Mouse (Mus musculus): ENCODE measurements around the gene Tstd3. TPM values are rescaled to one million over a fixed set of nuclear protein-coding genes. Genes with fewer than 3 reads are reported as not detected.
"Not testable (repeated sequence)": the region's sequence is repeated elsewhere in the genome, so short reads cannot be mapped to it uniquely, and the experiment has no call there.

Tstd3 gene
- polyA plus RNA-seq, 1 experiment from 2014 or later, result 21.7 TPM

- Histone ChIP-seq H3K27me3 (no peaks in the 10 kb centered on the region), H3K36me3 (replicated peaks) (peaks cover 11% of the 10 kb centered on the region), H3K4me3 (replicated peaks) (peak overlapping the region; percentile 67), H3K9me3 (no peaks in the 10 kb centered on the region), H3K4me2 (peak overlapping the region; percentile 69), H3K27ac (no peak overlapping the region), H3K9ac (peak overlapping the region; percentile 73), H3K4me1 (peaks cover 12% of the 10 kb centered on the region)
- 11% methylated on average over 9 of the region's 9 CpGs for whole genome bisulfite sequencing
- ATAC-seq (ENCODE audit: low FRiP score), result no peak
These were observed 9.9 kb upstream of the Tstd3 start for GRCm38 (mm10) chr4:21776946-21777265.

DNA sequence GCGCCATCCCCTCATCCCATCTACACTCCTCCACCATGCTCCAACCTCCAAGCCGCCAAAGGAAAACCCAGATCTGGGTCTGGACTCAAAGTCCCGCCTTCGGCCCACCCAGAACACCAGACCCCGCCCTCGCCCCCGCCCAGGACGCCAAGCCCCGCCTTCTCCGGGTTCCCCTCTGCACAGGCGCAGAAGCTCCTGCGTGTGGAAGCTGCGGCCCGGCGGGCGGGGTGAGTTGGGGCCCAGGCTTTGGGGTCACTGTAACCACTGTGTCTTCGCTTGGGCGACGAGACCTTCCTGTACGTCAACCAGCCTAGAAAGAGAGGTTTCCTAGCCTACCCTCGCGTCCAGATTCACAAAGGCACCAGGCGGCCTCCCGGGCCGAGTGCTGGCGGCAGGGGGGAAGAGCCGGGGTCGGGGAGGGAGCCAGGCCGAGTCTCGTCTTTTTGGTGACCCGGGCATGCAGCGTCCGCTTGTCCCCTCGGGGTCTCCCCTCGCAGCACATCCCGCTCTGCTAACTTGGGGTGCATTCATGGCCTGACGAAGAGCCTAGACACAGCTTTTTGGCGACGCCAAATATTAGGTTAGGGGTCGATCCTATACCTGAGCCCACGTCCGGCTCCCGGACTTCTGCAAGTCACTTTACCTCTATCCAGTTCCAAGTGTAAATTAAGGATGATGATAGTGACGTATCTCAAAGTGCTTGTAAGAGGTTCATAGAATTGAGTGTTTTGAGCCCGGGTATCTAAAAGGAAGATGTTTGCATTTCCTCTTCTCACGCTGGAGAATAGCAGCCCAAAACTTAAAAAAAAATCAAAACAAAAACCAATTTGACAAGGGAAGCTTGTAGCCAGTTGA lies 9.3 kb upstream of the Tstd3 start:
- Histone ChIP-seq H3K9ac (peak overlapping the region; percentile 73), H3K27me3 (no peaks in the 10 kb centered on the region), H3K36me3 (replicated peaks) (peaks cover 5% of the 10 kb centered on the region; the same call in 1 of the 2 replicates), H3K9me3 (no peaks in the 10 kb centered on the region), H3K4me2 (peak overlapping the region; percentile 69), H3K4me1 (peaks cover 12% of the 10 kb centered on the region), H3K27ac (no peak overlapping the region), H3K4me3 (replicated peaks) (peak overlapping the region; percentile 67)
- WGBS, result under 1% methylated on average over 46 of the region's 46 CpGs
- peak; percentile 99 for ATAC-seq (ENCODE audit: low FRiP score)

- Histone ChIP-seq H3K9me3 (no peaks in the 10 kb centered on the region), H3K4me1 (peaks cover 5% of the 10 kb centered on the region), H3K36me3 (replicated peaks) (no peaks in the 10 kb centered on the region), H3K9ac (no peak overlapping the region), H3K4me2 (no peak overlapping the region), H3K4me3 (replicated peaks) (no peak overlapping the region), H3K27me3 (no peaks in the 10 kb centered on the region), H3K27ac (no peak overlapping the region)
- no peak for ATAC-seq (ENCODE audit: low FRiP score)
- WGBS, result 94% methylated on average over 1 of the region's 1 CpGs
These were observed 5.3 kb upstream of the Tstd3 start for GRCm38 (mm10) chr4:21772306-21772705.

DNA sequence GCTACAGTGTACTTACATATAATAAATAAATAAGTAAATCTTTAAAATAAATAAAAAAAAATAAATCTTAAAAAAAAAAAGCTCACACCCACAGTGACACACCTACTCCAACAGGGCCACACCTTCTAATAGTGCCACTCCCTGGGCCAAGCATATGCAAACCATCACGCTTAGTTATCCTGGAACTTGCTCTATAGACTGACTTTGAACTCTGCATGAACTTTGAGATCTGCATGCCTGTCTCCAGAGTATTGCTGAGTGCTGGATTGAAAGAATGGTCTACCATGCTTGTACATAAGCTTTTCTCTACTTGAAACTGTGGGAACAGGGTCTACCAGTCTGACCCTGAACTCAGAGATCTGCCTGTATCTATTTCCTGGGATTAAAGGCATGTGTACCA lies 4.1 kb upstream of the Tstd3 start:
- Histone ChIP-seq H3K4me2 (no peak overlapping the region), H3K9me3 (no peaks in the 10 kb centered on the region), H3K27ac (no peak overlapping the region), H3K9ac (no peak overlapping the region), H3K4me3 (replicated peaks) (no peak overlapping the region), H3K36me3 (replicated peaks) (no peaks in the 10 kb centered on the region), H3K27me3 (no peaks in the 10 kb centered on the region), H3K4me1 (peaks cover 5% of the 10 kb centered on the region)
- WGBS, result 98% methylated on average over 1 of the region's 1 CpGs
- ATAC-seq (ENCODE audit: low FRiP score), result no peak

DNA sequence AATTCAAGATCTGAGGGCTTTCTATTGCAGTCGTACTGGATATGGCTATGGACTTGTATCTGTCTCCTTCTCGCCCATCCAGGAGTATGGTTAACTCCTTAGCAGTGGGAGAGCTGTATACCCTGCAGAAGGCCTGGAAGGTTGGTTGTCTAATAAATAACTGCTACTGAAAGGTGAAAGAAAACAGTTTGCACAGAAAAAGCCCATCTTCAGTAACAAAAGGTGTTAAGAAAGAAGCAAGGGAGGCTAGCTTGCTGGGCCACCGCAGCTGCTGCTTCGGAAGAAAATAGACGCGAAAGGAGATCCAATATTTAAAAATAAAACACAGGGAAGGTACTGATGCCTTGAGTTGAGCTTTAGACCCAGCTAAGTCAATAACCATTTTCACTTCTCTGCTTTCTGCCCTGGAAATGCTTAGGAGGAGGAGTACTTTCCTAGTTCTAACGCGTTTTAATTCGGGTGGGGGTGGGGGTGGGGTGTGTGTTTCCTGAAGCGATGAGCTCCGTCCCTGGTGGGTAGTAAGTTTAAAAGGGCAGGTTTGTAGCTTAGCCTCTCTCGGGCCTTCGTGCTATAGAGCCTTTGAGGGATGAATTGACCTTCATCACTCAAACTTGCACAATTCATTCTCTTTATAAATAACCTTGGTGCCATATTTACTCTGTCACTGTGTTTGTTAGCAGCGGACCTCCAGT lies 695 bp downstream of the Tstd3 start:
- Histone ChIP-seq H3K4me3 (replicated peaks) (peak overlapping the region; percentile 59), H3K4me2 (peak overlapping the region; percentile 70), H3K36me3 (replicated peaks) (no peaks in the 10 kb centered on the region), H3K27me3 (no peaks in the 10 kb centered on the region), H3K9ac (peak overlapping the region; percentile 59), H3K27ac (no peak overlapping the region), H3K4me1 (peaks cover 6% of the 10 kb centered on the region), H3K9me3 (no peaks in the 10 kb centered on the region)
- ATAC-seq (ENCODE audit: low FRiP score), result peak; percentile 41
- 22% methylated on average over 14 of the region's 14 CpGs for WGBS

DNA sequence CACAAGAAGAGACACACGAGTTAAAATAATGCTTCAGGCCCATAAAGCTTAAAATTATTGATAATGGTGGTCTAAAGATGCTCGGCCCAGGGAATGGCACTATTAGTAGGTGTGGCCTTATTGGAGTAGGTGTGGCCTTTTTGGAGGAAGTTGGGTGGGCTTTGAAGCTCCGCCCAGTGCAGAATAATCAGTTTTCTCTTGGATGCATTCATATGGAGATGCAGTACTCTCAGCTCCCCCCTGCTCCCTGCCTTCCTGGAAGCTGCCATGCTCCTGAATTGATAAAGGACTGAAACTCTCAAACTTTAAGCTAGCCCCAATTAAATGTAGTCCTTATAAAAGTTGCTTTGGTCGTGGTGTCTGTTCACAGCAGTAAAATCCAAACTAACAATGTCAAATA lies 3.2 kb downstream of the Tstd3 start:
- WGBS, result 73% methylated on average over 4 of the region's 4 CpGs
- Histone ChIP-seq H3K9ac (no peak overlapping the region), H3K27ac (no peak overlapping the region), H3K4me3 (replicated peaks) (no peak overlapping the region), H3K36me3 (replicated peaks) (peaks cover 8% of the 10 kb centered on the region), H3K4me2 (no peak overlapping the region), H3K9me3 (no peaks in the 10 kb centered on the region), H3K27me3 (no peaks in the 10 kb centered on the region), H3K4me1 (peaks cover 6% of the 10 kb centered on the region)
- no peak for ATAC-seq (ENCODE audit: low FRiP score)

DNA sequence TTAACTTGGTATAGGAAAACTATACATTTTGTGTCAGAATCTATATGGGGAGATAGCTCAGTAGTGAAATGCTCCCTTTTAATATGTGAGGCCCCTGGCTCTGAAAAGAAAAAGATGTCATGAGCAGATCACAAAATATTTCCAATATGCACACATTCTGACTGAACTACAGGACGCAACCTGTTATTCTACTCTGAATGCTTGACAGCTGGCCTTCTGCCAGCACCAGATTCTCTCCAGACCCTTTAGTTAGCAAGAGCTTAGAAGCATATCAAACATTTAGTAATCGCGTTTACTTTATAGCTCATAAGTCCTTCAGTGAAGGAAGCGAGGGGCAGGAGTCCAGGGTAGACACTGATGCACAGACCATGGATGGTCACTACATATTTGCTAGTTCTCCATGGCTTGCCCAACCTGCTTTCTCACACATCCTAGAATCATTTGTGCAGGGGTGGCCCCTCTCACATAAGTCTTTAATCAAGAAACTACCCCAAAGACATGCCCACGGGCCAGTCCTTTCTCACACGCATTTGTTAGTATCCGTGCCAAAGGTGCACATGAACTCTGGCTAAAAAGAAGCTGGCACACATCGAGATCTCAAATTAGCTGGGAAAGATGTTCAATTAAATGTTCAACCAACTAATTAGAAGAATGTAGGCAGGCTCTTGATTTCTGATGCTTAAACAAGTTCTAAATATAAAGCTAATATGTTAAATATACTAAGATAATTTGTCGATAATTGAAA lies 5.4 kb downstream of the Tstd3 start:
- Histone ChIP-seq H3K9ac (no peak overlapping the region), H3K4me2 (no peak overlapping the region), H3K9me3 (no peaks in the 10 kb centered on the region), H3K27me3 (no peaks in the 10 kb centered on the region), H3K4me1 (peaks cover 6% of the 10 kb centered on the region), H3K4me3 (replicated peaks) (no peak overlapping the region), H3K36me3 (replicated peaks) (peaks cover 18% of the 10 kb centered on the region), H3K27ac (no peak overlapping the region)
- no peak for ATAC-seq (ENCODE audit: low FRiP score)
- WGBS, result 85% methylated on average over 9 of the region's 9 CpGs

DNA sequence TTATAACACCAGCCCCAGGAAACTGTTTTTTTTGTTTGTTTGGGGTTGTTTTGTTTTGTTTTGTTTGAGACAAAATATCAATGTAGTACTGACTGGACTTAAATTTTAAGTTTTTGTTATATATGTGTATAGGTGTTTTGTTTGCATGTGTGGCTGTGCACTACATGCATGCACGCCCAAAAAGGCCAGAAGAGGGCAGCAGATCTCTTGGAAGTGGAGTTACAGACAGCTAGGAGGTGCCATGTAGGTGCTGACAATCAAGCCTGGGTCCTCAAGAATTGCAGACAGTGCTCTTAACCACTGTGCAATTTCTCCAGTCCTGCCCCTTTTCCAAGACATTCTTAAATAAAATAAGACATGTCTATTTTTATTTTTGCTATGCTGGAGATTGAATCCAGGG lies 8.2 kb downstream of the Tstd3 start:
- no peaks in the 10 kb centered on the region for H3K9me3 ChIP-seq
- H3K36me3 ChIP-seq (replicated peaks), result peaks cover 18% of the 10 kb centered on the region
- ATAC-seq (ENCODE audit: low FRiP score), result no peak
- H3K4me3 ChIP-seq (replicated peaks), result no peak overlapping the region
- no peaks in the 10 kb centered on the region for H3K27me3 ChIP-seq
- no peaks in the 10 kb centered on the region for H3K4me1 ChIP-seq
- no peak overlapping the region for H3K4me2 ChIP-seq
- WGBS, result 55% methylated on average over 1 of the region's 1 CpGs
- no peak overlapping the region for H3K27ac ChIP-seq
- H3K9ac ChIP-seq, result no peak overlapping the region

GRCm38 (mm10) chr4:21755123-21755789 lies 11.8 kb downstream of the Tstd3 start:
- Histone ChIP-seq H3K36me3 (replicated peaks) (peaks cover 25% of the 10 kb centered on the region), H3K4me1 (no peaks in the 10 kb centered on the region), H3K4me2 (no peak overlapping the region), H3K27ac (no peak overlapping the region), H3K4me3 (replicated peaks) (no peak overlapping the region), H3K9ac (no peak overlapping the region), H3K27me3 (no peaks in the 10 kb centered on the region), H3K9me3 (no peaks in the 10 kb centered on the region)
- 75% methylated on average over 4 of the region's 4 CpGs for WGBS
- ATAC-seq (ENCODE audit: low FRiP score), result no peak

- H3K9ac ChIP-seq, result no peak overlapping the region
- peaks cover 19% of the 10 kb centered on the region for H3K36me3 ChIP-seq (replicated peaks)
- 83% methylated on average over 5 of the region's 5 CpGs for WGBS
- no peaks in the 10 kb centered on the region for H3K9me3 ChIP-seq
- H3K27ac ChIP-seq, result no peak overlapping the region
- no peak for ATAC-seq (ENCODE audit: low FRiP score)
- H3K4me3 ChIP-seq (replicated peaks), result no peak overlapping the region
- H3K4me1 ChIP-seq, result no peaks in the 10 kb centered on the region
- H3K27me3 ChIP-seq, result no peaks in the 10 kb centered on the region
- H3K4me2 ChIP-seq, result no peak overlapping the region
These were observed 21.3 kb downstream of the Tstd3 start for GRCm38 (mm10) chr4:21745723-21746122.

- peaks cover 19% of the 10 kb centered on the region for H3K36me3 ChIP-seq (replicated peaks)
- H3K9me3 ChIP-seq; ATAC-seq (ENCODE audit: low FRiP score); H3K4me3 ChIP-seq (replicated peaks); H3K9ac ChIP-seq; H3K27ac ChIP-seq; H3K4me1 ChIP-seq; H3K27me3 ChIP-seq; H3K4me2 ChIP-seq: not testable (repeated sequence)
- WGBS, result 95% methylated on average over 8 of the region's 8 CpGs
These were observed 22.9 kb downstream of the Tstd3 start for GRCm38 (mm10) chr4:21744142-21744541.

DNA sequence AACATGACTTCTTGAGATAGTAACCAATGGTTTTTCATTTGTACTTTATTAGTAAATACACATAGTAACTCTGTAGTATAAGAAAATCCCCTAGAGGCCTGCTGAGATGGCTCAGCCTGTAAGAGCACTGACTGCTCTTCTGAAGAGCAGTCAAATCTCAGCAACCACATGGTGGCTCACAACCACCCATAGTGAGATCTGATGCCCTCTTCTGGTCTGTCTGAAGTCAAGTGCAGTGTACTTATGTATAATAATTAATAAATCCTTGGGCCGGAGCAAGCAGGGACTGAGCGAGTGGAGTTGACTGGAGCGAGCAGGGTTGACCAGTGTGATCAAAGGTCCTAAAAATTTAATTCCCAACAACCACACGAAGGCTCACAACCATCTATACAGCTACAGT lies 27.8 kb downstream of the Tstd3 start:
- H3K9ac ChIP-seq, result no peak overlapping the region
- H3K27ac ChIP-seq, result no peak overlapping the region
- no peak for ATAC-seq (ENCODE audit: low FRiP score)
- H3K4me1 ChIP-seq, result no peaks in the 10 kb centered on the region
- no peaks in the 10 kb centered on the region for H3K9me3 ChIP-seq
- no peaks in the 10 kb centered on the region for H3K27me3 ChIP-seq
- WGBS, result 97% methylated on average over 4 of the region's 4 CpGs
- no peak overlapping the region for H3K4me2 ChIP-seq
- peaks cover 34% of the 10 kb centered on the region for H3K36me3 ChIP-seq (replicated peaks)
- no peak overlapping the region for H3K4me3 ChIP-seq (replicated peaks)

All from forebrain, embryonic 12.5 days (tissue).